Mouse (Mus musculus) liver, adult 2 months (tissue): ENCODE results near the gene Sall4. TPM values are rescaled to one million over a fixed set of nuclear protein-coding genes. Genes with fewer than 3 reads are reported as not detected.

Experiments used
- DNase-seq: peaks from one replicate; pipeline ENCODE4 v3.0.0-alpha.2; 2011; ENCODE audit warnings: low read depth, low spot score; ENCODE audit errors: extremely low read depth
- H3K27ac ChIP-seq: fragments of 200-500 bp; replicated peaks from 2 replicates; pipeline ENCODE4 v1.5.1; 2012; ENCODE audit warnings: low read depth, mild to moderate bottlenecking, control low read depth, inconsistent platforms, low read length; ENCODE audit not compliant: insufficient read depth
- H3K27me3 ChIP-seq: fragments of 200-500 bp; 2 replicates; pipeline ENCODE4 v1.6.1; 2012; ENCODE audit warnings: mild to moderate bottlenecking, moderate library complexity, low read length, inconsistent platforms; ENCODE audit not compliant: control insufficient read depth, insufficient read depth
- H3K36me3 ChIP-seq: fragments of 200-500 bp; 2 replicates; pipeline ENCODE4 v1.6.1; 2012; ENCODE audit warnings: low read length, inconsistent platforms; ENCODE audit not compliant: control insufficient read depth, insufficient read depth
- H3K4me1 ChIP-seq: fragments of 200-500 bp; 2 replicates; pipeline ENCODE4 v1.6.1; 2011; ENCODE audit warnings: low read length; ENCODE audit not compliant: control insufficient read depth, insufficient read depth
- H3K4me3 ChIP-seq: fragments of 200-500 bp; 2 replicates; pipeline ENCODE4 v1.5.1; 2011; ENCODE audit warnings: low read depth, mild to moderate bottlenecking, control low read depth, low read length, moderate library complexity; ENCODE audit not compliant: insufficient read depth
- H3K79me2 ChIP-seq: fragments of 200-500 bp; 2 replicates; pipeline ENCODE4 v1.6.1; 2012; ENCODE audit warnings: inconsistent platforms, mild to moderate bottlenecking, low read length, moderate library complexity; ENCODE audit not compliant: control insufficient read depth, insufficient read depth
- H3K9ac ChIP-seq: fragments of 200-500 bp; 2 replicates; pipeline ENCODE4 v1.6.1; 2012; ENCODE audit warnings: low read depth, mild to moderate bottlenecking, control low read depth, inconsistent platforms, low read length
- CTCF ChIP-seq: fragments of 200-500 bp; IDR thresholded peaks from 2 replicates; pipeline ENCODE4 v1.5.1; 2011; ENCODE audit warnings: low read depth, low read length, control low read depth
- POLR2A ChIP-seq: fragments of 200-500 bp; IDR thresholded peaks from 2 replicates; pipeline ENCODE4 v1.6.1; 2011; ENCODE audit warnings: low read length, control low read depth; ENCODE audit not compliant: insufficient read depth; ENCODE audit errors: extremely low read depth
- WGBS: fragments of 180-500 bp; shearing (Covaris S2); methylation state at CpG from one replicate; pipeline ENCODE4 v1.1.7; 2018; 5-methylcytosine and 5-hydroxymethylcytosine counted together
- polyA plus RNA-seq: library from polyadenylated mRNA; depleted of rRNA; stranded (reverse); fragments of >200 nt; gene quantifications from 2 replicates; pipeline ENCODE4 v1.2.3, GENCODE M21; 2012
- total RNA-seq: library from RNA; depleted of rRNA; stranded (reverse); fragments of >200 nt; gene quantifications from 2 replicates; pipeline ENCODE4 v1.2.3, GENCODE M21; 2014

Gene Sall4
- total and polyA plus RNA-seq, 2 experiments, result not detected

DNA sequence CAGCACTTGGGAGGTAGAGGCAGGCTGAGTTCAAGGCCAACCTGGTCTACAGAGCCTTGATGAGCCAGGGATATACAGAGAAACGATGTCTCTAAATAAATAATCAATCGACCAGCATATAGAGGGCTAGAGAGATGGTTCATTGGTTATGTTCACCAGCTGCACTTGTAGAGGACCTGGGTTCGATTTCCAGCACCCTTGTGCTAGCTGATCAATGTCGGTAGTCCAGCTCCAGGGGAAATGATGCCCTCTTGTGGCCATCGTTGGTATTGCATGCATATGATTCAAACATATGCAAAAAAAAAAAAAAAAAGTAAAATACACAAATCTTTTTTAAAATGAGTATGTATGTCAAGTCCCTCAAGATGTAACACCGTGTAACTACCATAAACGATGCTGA, 25.1 kb downstream of the Sall4 start:
- Histone ChIP-seq H3K4me3 (no peak overlapping the region), H3K27ac (no peak overlapping the region), H3K9ac (no peak overlapping the region), H3K27me3 (no peaks in the 10 kb centered on the region), H3K4me1 (peaks cover 5% of the 10 kb centered on the region), H3K79me2 (no peaks in the 10 kb centered on the region; the same call in 1 of the 2 replicates), H3K36me3 (no peaks in the 10 kb centered on the region)
- TF ChIP-seq POLR2A (no peak), CTCF (peak; percentile 61)
- 13% methylated on average over 7 of the region's 7 CpGs for WGBS
- DNase-seq, result no peak

DNA sequence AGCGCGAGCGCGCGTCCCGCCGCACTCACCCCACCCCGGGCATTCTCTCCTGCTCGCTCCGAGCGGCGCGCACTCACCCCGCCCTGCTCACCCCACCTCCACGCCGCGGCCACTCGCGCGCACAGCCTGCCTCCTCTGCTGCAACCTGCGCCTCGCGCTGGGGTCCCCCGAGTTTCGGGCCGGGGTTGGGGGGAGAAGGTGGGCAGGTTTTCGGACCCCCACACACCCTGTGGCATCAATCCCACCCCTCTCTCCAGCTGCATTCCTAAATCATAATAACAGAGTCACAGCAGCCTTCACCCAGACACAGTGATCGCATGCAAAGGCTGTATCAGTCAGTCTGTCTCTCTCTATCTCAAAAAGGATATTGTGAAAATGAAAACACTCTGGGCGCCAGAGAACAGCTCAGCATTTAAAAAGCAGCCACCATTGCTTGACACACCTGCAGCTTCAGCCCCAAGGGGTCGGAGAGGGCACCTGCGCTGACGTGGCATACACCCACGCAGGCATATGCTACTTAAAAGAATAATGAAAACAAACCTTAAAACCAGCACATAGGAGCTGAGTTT, 25.6 kb downstream of the Sall4 start, which contains the start of gene Atp9a:
Atp9a (minus strand) TSS at position 351 of the 569 bp plus-strand sequence.
- DNase-seq, result no peak
- no peaks in the 10 kb centered on the region; the same call in 1 of the 2 replicates for H3K79me2 ChIP-seq
- H3K36me3 ChIP-seq, result no peaks in the 10 kb centered on the region
- peak within 1 kb of the TSS; percentile 86 for H3K4me3 ChIP-seq
- H3K27ac ChIP-seq, result peak within 1 kb of the TSS; percentile 77
- H3K4me1 ChIP-seq, result peaks cover 6% of the 10 kb centered on the region
- TF ChIP-seq POLR2A (no peak), CTCF (no peak)
- H3K27me3 ChIP-seq, result no peaks in the 10 kb centered on the region
- peak within 1 kb of the TSS; percentile 94 for H3K9ac ChIP-seq
- WGBS, result 5% methylated on average over 30 of the region's 33 CpGs

DNA sequence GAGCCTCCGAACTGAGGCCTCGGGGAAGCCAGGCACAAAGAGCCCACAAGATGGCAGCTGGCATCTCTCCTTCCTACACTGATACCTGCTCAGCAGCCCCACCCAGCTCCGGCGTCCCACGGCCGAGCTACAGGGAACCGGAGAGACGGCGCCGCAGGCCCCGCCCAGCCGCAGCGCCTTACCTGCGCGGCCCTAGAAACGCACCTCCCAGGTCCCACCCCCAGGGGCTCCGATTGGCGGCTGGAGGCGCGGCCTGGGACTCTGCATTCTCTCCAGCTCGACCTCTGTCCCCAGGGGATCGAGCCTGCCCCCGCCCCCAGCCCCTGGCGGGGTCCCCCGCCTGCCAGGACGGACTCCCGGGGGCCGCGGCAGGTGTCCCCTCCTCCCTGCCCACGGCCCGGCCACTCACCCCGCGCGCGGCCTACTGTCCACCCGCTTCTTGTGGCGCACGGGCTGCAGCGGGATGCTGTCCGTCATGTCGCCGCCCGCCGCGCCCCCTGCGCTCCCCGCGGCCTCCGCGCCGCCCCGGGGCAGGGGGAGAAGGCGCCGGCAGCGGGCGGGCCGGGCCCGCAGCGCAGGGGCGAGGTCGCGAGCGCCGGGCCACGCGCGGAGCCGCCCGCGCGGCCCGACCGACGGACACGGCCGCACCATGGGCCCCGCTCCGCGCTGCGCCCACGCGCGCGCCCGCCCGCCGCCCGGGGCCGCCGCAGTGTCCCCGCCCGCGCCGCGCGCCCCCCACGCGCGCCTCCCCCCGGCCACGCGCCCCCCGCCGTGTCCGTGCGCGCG, 26.3 kb downstream of the Sall4 start:
- H3K27me3 ChIP-seq, result no peaks in the 10 kb centered on the region

DNA sequence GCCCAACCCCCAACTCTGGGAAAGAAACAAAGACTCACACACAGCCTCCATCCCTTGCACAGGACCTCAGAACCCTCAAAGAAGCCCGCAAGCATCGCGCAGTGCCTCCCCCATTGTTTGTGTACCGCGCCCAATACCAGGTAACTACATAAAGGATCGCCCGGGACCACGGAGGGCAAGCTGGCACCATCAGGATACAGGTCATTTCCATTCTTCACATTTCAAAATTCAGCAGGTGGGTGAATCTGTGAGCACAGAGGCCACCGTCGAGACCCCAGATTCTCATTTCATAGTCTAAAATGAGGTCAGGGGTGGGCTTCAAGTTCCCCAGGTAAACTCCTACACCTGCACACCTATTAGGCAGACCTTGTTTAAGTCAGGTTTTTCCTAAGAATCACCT, 27.2 kb downstream of the Sall4 start:
- H3K79me2 ChIP-seq, result no peaks in the 10 kb centered on the region; the same call in 1 of the 2 replicates
- no peak overlapping the region; the same call in 1 of the 2 replicates for H3K9ac ChIP-seq
- no peak for TF ChIP-seq CTCF
- no peak for TF ChIP-seq POLR2A
- H3K27me3 ChIP-seq, result no peaks in the 10 kb centered on the region
- peaks cover 7% of the 10 kb centered on the region for H3K4me1 ChIP-seq
- WGBS, result 88% methylated on average over 10 of the region's 10 CpGs
- no peaks in the 10 kb centered on the region for H3K36me3 ChIP-seq
- H3K4me3 ChIP-seq, result no peak overlapping the region
- no peak for DNase-seq
- H3K27ac ChIP-seq, result no peak overlapping the region; the same call in 1 of the 2 replicates

More for the DNA sequence above, 26.3 kb downstream of the Sall4 start:
- WGBS, result 13% methylated on average over 99 of the region's 108 CpGs
- TF ChIP-seq POLR2A (0 out of 2 replicates have a peak, but pooled peaks have one; percentile 33), CTCF (peak; percentile 12; the same call in 1 of the 2 replicates)
- H3K36me3 ChIP-seq, result no peaks in the 10 kb centered on the region
- H3K4me3 ChIP-seq, result peak overlapping the region; percentile 86
- H3K27ac ChIP-seq, result peak overlapping the region; percentile 77
- peaks cover 6% of the 10 kb centered on the region for H3K4me1 ChIP-seq
- peak overlapping the region; percentile 94 for H3K9ac ChIP-seq
- no peaks in the 10 kb centered on the region; the same call in 1 of the 2 replicates for H3K79me2 ChIP-seq
- DNase-seq, result peak; percentile 77

DNA sequence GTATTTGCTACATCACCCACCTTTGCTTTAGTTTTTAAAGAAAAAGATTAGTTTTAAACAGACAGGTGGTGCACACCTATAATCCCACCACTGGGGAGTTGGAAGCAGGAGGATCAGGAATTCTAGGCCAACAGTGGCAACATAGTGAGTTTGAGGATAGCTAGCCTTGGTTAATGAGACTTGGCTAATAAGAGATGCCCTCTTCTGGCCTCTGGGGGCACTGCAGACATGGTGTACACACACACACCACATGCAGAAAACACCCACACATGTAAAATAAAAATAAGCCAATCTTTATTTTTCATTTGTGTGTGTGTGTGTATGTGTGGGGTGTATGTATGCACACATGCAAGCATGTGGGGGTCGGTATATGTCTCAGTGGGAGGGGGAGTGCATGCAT, 28.9 kb downstream of the Sall4 start:
- no peak for TF ChIP-seq POLR2A
- TF ChIP-seq CTCF, result no peak
- Histone ChIP-seq H3K27ac (no peak overlapping the region), H3K36me3 (no peaks in the 10 kb centered on the region), H3K79me2 (no peaks in the 10 kb centered on the region; the same call in 1 of the 2 replicates), H3K4me1 (peaks cover 13% of the 10 kb centered on the region), H3K4me3 (no peak overlapping the region), H3K9ac (no peak overlapping the region), H3K27me3 (no peaks in the 10 kb centered on the region)
- no peak for DNase-seq
- WGBS, result 97% methylated on average over 1 of the region's 1 CpGs

DNA sequence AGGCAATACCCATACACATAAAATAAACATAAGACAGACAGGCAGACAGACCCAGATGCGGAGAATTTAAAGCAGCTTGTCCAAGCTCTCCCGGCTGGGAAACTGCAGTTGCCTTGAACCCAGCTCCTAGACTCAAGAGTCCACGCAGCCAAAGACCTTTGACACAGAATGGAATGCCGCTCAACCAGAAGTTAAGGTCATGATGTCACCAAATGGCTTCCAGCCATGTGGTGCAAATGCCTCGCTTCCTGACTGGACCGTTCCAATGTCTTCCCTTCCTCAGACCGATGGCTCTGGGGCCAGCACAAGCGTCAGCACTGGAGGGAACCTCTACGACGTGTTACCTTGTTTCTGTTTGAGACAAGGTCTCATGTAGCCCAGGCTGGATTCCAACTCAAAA, 29.9 kb downstream of the Sall4 start:
- Histone ChIP-seq H3K4me1 (peaks cover 15% of the 10 kb centered on the region), H3K36me3 (no peaks in the 10 kb centered on the region), H3K27me3 (no peaks in the 10 kb centered on the region), H3K27ac (peak overlapping the region; percentile 85), H3K4me3 (peak overlapping the region; percentile 17), H3K9ac (peak overlapping the region; percentile 27), H3K79me2 (no peaks in the 10 kb centered on the region; the same call in 1 of the 2 replicates)
- peak; percentile 96 for DNase-seq
- TF ChIP-seq CTCF (no peak), POLR2A (no peak)
- WGBS, result 6% methylated on average over 10 of the region's 10 CpGs
